Mouse (Mus musculus) intestine, embryonic 15.5 days (tissue): Measurements from ENCODE around the gene Nhsl2. TPM values are rescaled to one million over a fixed set of nuclear protein-coding genes. Genes with fewer than 3 reads are reported as not detected.

Experiments used
- ATAC-seq: fragments of 200-750 bp; cut with Nextera tagmentation; 2 replicates; pipeline ENCODE4 v1.8.0; 2017; ENCODE audit warnings: moderate TSS enrichment, moderate library complexity
- H3K27ac ChIP-seq: fragments of 300-500 bp; sonication (generic); 2 replicates; pipeline ENCODE4 v1.5.1; 2015; ENCODE audit warnings: mild to moderate bottlenecking, inconsistent platforms
- H3K27me3 ChIP-seq: fragments of 300-500 bp; sonication (generic); replicated peaks from 2 replicates; pipeline ENCODE4 v1.6.1; 2015; ENCODE audit warnings: inconsistent platforms
- H3K36me3 ChIP-seq: fragments of 300-500 bp; sonication (generic); 2 replicates; pipeline ENCODE4 v1.6.1; 2015; ENCODE audit warnings: inconsistent platforms
- H3K4me1 ChIP-seq: fragments of 300-500 bp; sonication (generic); replicated peaks from 2 replicates; pipeline ENCODE4 v1.6.1; 2015; ENCODE audit warnings: inconsistent platforms
- H3K4me2 ChIP-seq: fragments of 300-500 bp; sonication (generic); replicated peaks from 2 replicates; pipeline ENCODE4 v1.6.1; 2015; ENCODE audit warnings: mild to moderate bottlenecking, inconsistent platforms
- H3K4me3 ChIP-seq: fragments of 300-500 bp; sonication (generic); replicated peaks from 2 replicates; pipeline ENCODE4 v1.5.1; 2015; ENCODE audit warnings: inconsistent platforms
- H3K9ac ChIP-seq: fragments of 300-500 bp; sonication (generic); 2 replicates; pipeline ENCODE4 v1.6.1; 2015; ENCODE audit warnings: inconsistent platforms
- H3K9me3 ChIP-seq: fragments of 300-500 bp; sonication (generic); 2 replicates; pipeline ENCODE4 v1.6.1; 2016; ENCODE audit warnings: inconsistent platforms
- WGBS: fragments of 180-500 bp; shearing (Covaris S2); methylation state at CpG from one replicate; pipeline ENCODE4 v1.1.7; 2015; 5-methylcytosine and 5-hydroxymethylcytosine counted together
- polyA plus RNA-seq: library from polyadenylated mRNA; unstranded; fragments of >200 nt; fragmentation: Nextera tagmentation; extraction: Ambion mirVana; gene quantifications from 2 replicates; pipeline ENCODE4 v1.2.1, GENCODE M21; 2015

The Nhsl2 gene
- polyA plus RNA-seq, 1 experiment from 2014 or later: 10.4 TPM

DNA sequence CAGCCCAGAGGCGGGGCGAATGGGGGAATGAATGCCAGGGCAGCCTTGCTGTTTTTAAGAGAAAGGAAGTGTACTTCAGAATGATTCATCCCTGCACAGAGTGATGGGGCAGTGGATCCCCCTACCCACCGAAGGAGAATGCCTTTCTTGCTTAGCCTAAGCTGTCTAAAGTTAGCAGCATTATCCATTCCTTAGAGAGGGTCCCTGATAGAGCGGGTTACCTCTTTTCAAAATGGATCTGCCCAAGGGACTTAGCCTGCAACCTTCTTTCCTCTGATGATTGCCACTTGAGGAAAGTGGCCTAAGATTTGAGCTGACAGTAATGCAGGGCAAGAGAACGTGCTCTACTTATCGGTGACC, 105.3 kb downstream of the Nhsl2 start:
- no peaks in the 10 kb centered on the region for H3K9me3 ChIP-seq
- ATAC-seq: no peak
- H3K4me1 ChIP-seq: no peaks in the 10 kb centered on the region
- WGBS: 49% methylated on average over 6 of the region's 6 CpGs
- peak overlapping the region; percentile 35; the same call in 1 of the 2 replicates for H3K4me2 ChIP-seq
- H3K4me3 ChIP-seq: no peak overlapping the region
- H3K27ac ChIP-seq: no peak overlapping the region
- no peaks in the 10 kb centered on the region for H3K36me3 ChIP-seq
- H3K9ac ChIP-seq: no peak overlapping the region
- 0 out of 2 replicates have a peak, but pooled peaks cover 2% of the 10 kb centered on the region for H3K27me3 ChIP-seq

- no peak for ATAC-seq
- 77% methylated on average over 4 of the region's 4 CpGs for WGBS
- H3K27me3 ChIP-seq: no peaks in the 10 kb centered on the region; the same call in 1 of the 2 replicates
- no peaks in the 10 kb centered on the region for H3K36me3 ChIP-seq
- H3K9ac ChIP-seq: no peak overlapping the region
- H3K4me1 ChIP-seq: no peaks in the 10 kb centered on the region
- H3K9me3 ChIP-seq: no peaks in the 10 kb centered on the region
- no peak overlapping the region for H3K4me3 ChIP-seq
- no peak overlapping the region for H3K27ac ChIP-seq
- H3K4me2 ChIP-seq: no peak overlapping the region
Measured at GRCm38 (mm10) chrX:101961848-101962247, 112.7 kb downstream of the Nhsl2 start.

DNA sequence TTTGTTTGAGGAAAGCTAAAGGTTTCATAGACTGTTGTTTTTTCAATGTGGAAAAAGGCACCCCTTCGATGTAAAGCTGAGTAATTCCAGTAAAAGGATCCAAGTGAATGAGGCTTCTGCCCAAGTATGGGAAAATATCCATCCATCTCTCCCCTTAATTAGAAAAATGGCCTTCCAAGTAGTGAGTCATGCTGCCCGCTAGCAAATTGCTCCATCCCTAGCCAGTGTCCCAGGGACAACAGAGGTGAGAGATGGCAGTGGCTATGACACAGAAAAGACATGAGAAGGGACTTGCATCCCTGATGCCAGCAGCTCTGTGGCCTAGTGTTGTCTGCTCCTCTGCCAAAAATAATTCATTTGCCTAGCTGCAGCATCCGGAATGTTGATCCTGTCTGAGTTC, 114.5 kb downstream of the Nhsl2 start:
- Histone ChIP-seq H3K27ac (no peak overlapping the region), H3K9ac (no peak overlapping the region), H3K4me2 (no peak overlapping the region), H3K27me3 (no peaks in the 10 kb centered on the region; the same call in 1 of the 2 replicates), H3K4me3 (no peak overlapping the region), H3K4me1 (no peaks in the 10 kb centered on the region), H3K36me3 (no peaks in the 10 kb centered on the region), H3K9me3 (no peaks in the 10 kb centered on the region)
- 73% methylated on average over 3 of the region's 3 CpGs for WGBS
- ATAC-seq: no peak

- ATAC-seq: no peak
- Histone ChIP-seq H3K4me2 (no peak overlapping the region), H3K4me1 (no peaks in the 10 kb centered on the region), H3K9me3 (no peaks in the 10 kb centered on the region), H3K36me3 (no peaks in the 10 kb centered on the region), H3K4me3 (no peak overlapping the region), H3K9ac (no peak overlapping the region), H3K27ac (no peak overlapping the region), H3K27me3 (no peaks in the 10 kb centered on the region)
- WGBS: 65% methylated on average over 3 of the region's 3 CpGs
Measured at GRCm38 (mm10) chrX:101973028-101973427, 123.8 kb downstream of the Nhsl2 start.

- H3K4me1 ChIP-seq: no peaks in the 10 kb centered on the region; the same call in 1 of the 2 replicates
- no peaks in the 10 kb centered on the region for H3K36me3 ChIP-seq
- 64% methylated on average over 3 of the region's 3 CpGs for WGBS
- 0 out of 2 replicates have a peak, but pooled peaks cover 7% of the 10 kb centered on the region for H3K27me3 ChIP-seq
- ATAC-seq: no peak
- no peak overlapping the region for H3K4me3 ChIP-seq
- H3K9ac ChIP-seq: no peak overlapping the region
- no peak overlapping the region for H3K27ac ChIP-seq
- no peak overlapping the region for H3K4me2 ChIP-seq
- no peaks in the 10 kb centered on the region for H3K9me3 ChIP-seq
Measured at GRCm38 (mm10) chrX:101976931-101977330, 127.7 kb downstream of the Nhsl2 start.

- Histone ChIP-seq H3K27ac (peak overlapping the region; percentile 56), H3K4me2 (no peak overlapping the region), H3K9ac (no peak overlapping the region), H3K4me3 (no peak overlapping the region), H3K27me3 (0 out of 2 replicates have a peak, but pooled peaks cover 7% of the 10 kb centered on the region), H3K9me3 (no peaks in the 10 kb centered on the region), H3K4me1 (no peaks in the 10 kb centered on the region; the same call in 1 of the 2 replicates), H3K36me3 (no peaks in the 10 kb centered on the region)
- WGBS: 41% methylated on average over 2 of the region's 2 CpGs
- ATAC-seq: no peak
Measured at GRCm38 (mm10) chrX:101978861-101979260, 129.7 kb downstream of the Nhsl2 start.

GRCm38 (mm10) chrX:101979267-101979666, 130.1 kb downstream of the Nhsl2 start:
- peak; percentile 73 for ATAC-seq

DNA sequence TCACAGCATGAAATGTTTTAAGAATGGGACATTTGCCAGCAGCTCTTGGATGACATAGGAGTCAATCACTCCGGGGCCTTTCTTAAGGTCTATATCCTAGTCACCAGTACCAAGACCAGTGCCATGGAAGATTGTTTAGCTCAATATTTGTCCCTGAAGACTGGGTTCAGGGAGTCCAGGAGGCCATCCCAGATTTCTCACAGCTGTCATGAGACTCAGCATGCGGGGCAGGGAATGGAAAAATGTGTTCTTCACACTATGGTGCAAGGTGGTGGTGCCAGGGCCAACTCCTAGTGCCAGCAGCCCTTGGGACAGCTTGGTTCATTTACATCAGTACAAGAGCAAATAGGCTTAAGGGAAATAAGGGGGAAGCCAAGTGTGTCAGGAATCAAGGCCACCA, 131.4 kb downstream of the Nhsl2 start:
- 88% methylated on average over 2 of the region's 2 CpGs for WGBS
- H3K36me3 ChIP-seq: no peaks in the 10 kb centered on the region
- 0 out of 2 replicates have a peak, but pooled peaks cover 7% of the 10 kb centered on the region for H3K27me3 ChIP-seq
- H3K9me3 ChIP-seq: no peaks in the 10 kb centered on the region
- no peak overlapping the region for H3K27ac ChIP-seq
- H3K4me3 ChIP-seq: no peak overlapping the region
- H3K4me2 ChIP-seq: no peak overlapping the region
- H3K9ac ChIP-seq: no peak overlapping the region
- no peak for ATAC-seq
- H3K4me1 ChIP-seq: no peaks in the 10 kb centered on the region; the same call in 1 of the 2 replicates

More at GRCm38 (mm10) chrX:101979267-101979666, 130.1 kb downstream of the Nhsl2 start:
- H3K27me3 ChIP-seq: 0 out of 2 replicates have a peak, but pooled peaks cover 7% of the 10 kb centered on the region
- H3K9ac ChIP-seq: no peak overlapping the region
- H3K36me3 ChIP-seq: no peaks in the 10 kb centered on the region
- H3K27ac ChIP-seq: peak overlapping the region; percentile 56; the same call in 1 of the 2 replicates
- H3K4me2 ChIP-seq: no peak overlapping the region
- no peaks in the 10 kb centered on the region for H3K9me3 ChIP-seq
- no peak overlapping the region for H3K4me3 ChIP-seq
- WGBS: 40% methylated on average over 5 of the region's 5 CpGs
- H3K4me1 ChIP-seq: no peaks in the 10 kb centered on the region; the same call in 1 of the 2 replicates

- no peak overlapping the region for H3K4me2 ChIP-seq
- WGBS: 47% methylated on average over 2 of the region's 2 CpGs
- 0 out of 2 replicates have a peak, but pooled peaks cover 7% of the 10 kb centered on the region for H3K27me3 ChIP-seq
- ATAC-seq: no peak
- H3K4me1 ChIP-seq: no peaks in the 10 kb centered on the region; the same call in 1 of the 2 replicates
- H3K36me3 ChIP-seq: no peaks in the 10 kb centered on the region
- no peak overlapping the region for H3K9ac ChIP-seq
- H3K4me3 ChIP-seq: no peak overlapping the region
- no peaks in the 10 kb centered on the region for H3K9me3 ChIP-seq
- H3K27ac ChIP-seq: no peak overlapping the region
Measured at GRCm38 (mm10) chrX:101981450-101981849, 132.3 kb downstream of the Nhsl2 start.

- H3K4me1 ChIP-seq: no peaks in the 10 kb centered on the region; the same call in 1 of the 2 replicates
- no peak for ATAC-seq
- WGBS: 49% methylated on average over 6 of the region's 6 CpGs
Measured at GRCm38 (mm10) chrX:101983638-101984037, 134.5 kb downstream of the Nhsl2 start.

DNA sequence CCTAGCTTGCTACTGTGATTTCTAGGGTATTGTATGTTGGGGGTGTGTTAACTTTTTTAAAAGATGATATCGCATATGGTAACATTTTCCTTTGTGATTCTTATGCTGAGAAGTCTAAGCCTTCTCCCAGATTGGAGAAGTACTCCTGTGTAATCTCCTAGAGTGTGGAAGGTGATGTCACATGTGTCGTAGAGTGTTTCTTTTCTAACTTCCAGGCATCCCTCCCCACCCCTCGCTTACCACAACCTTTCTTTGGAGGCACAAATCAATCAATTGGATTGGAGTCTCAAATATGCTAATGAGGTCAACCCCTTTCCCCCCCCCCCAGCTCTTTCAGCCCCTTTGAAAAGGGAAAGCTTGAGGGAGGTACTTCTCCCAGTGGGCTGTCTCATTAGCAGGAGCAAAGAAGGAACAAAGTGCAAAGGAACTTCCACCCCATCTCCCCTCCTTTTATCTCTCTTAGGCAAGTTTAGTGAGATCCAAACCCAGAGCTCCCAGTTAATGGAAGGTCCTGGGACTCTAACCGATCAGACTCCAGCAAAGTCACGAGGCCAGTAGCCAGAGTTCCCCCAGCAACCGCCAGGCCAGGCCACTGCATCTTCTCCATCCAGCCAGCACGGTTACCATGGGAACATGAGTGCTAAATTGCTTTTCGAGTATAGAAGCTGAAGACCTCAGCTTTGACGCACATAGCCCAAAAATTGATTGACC, 137.6 kb downstream of the Nhsl2 start:
- Histone ChIP-seq H3K4me1 (no peaks in the 10 kb centered on the region), H3K36me3 (no peaks in the 10 kb centered on the region), H3K27ac (no peak overlapping the region), H3K27me3 (no peaks in the 10 kb centered on the region; the same call in 1 of the 2 replicates), H3K9ac (no peak overlapping the region), H3K4me3 (no peak overlapping the region), H3K9me3 (no peaks in the 10 kb centered on the region), H3K4me2 (no peak overlapping the region)
- ATAC-seq: no peak
- WGBS: 45% methylated on average over 9 of the region's 9 CpGs

More at GRCm38 (mm10) chrX:101983638-101984037, 134.5 kb downstream of the Nhsl2 start:
- Histone ChIP-seq H3K4me2 (no peak overlapping the region), H3K9me3 (no peaks in the 10 kb centered on the region), H3K27ac (no peak overlapping the region), H3K9ac (no peak overlapping the region), H3K27me3 (0 out of 2 replicates have a peak, but pooled peaks cover 7% of the 10 kb centered on the region), H3K36me3 (no peaks in the 10 kb centered on the region), H3K4me3 (no peak overlapping the region)

DNA sequence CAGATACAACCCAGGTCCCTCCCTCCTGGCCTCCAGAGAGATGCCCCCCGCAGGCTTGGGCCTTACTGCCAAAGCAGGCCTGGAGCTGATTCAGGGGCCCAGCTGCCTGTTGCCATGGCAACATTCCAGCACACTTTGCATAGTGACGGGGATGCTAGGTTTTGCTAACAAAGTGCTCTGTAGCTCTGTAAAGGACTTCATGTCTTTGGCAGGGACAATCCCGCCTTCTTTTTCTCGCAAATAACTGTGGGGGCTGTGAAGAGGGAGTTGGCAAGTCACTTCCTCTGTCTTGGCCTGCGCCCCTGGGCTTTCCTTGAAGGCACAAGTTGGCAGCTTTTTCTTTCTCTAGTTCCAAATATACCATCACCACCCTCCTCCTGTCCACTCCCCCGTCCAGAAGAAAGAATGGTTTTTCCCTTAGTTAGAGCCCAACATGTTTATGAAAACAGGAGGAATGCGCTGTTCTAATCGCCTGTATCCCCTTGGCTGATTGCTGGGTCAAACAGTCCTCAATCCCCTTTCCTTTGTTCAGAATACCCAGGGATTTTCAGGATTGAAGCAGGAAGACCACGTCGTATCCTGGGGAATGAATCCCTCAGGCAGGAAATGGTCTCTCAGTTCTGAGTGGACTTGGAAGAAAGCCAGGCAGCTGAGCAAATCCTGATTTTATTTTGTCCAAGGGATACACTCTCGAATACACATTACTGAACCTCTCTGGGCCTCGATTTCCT, 144.8 kb downstream of the Nhsl2 start:
- H3K9ac ChIP-seq: no peak overlapping the region
- no peaks in the 10 kb centered on the region; the same call in 1 of the 2 replicates for H3K27me3 ChIP-seq
- H3K9me3 ChIP-seq: no peaks in the 10 kb centered on the region
- no peaks in the 10 kb centered on the region for H3K4me1 ChIP-seq
- no peaks in the 10 kb centered on the region for H3K36me3 ChIP-seq
- peak overlapping the region; percentile 48 for H3K27ac ChIP-seq
- WGBS: 38% methylated on average over 12 of the region's 12 CpGs
- H3K4me3 ChIP-seq: no peak overlapping the region
- ATAC-seq: peak; percentile 62; the same call in 1 of the 2 replicates
- H3K4me2 ChIP-seq: no peak overlapping the region
